Mouse (Mus musculus): Measurements from ENCODE around the gene Cdkn1a.

Cdkn1a gene

DNA sequence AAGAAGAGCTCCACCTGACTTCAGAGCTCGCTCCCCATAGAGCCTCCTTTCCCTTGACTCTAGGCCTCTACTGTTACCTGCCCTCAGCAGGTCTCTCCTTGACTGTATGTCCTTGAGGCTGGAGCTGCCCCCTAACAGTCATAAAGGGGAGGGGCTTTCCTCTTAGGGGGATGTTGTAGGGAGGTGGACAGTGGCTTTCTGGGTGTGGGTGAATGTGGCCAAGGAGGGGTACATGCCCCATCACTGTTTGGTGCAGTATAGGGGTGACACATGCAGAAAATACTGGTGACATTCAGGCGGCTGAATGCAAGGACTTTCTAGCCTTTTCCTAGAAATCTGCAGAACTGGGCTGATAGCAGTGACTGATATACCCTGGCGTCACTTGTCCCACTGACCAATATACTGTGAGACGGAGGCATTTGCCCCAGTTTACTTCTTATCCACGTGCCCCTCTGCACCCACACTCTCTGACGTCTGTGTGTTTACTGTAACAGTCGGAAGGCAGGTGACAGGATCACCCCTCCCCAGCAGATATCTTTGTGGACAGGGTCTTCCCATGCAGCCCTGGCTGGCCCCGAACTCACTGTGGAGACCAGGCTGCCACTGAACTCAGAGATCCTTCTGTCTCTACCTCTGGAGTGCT is 26.4 kb downstream of the Cdkn1a start:
- no peak for DNase-seq (ENCODE audit: low read depth)

DNA sequence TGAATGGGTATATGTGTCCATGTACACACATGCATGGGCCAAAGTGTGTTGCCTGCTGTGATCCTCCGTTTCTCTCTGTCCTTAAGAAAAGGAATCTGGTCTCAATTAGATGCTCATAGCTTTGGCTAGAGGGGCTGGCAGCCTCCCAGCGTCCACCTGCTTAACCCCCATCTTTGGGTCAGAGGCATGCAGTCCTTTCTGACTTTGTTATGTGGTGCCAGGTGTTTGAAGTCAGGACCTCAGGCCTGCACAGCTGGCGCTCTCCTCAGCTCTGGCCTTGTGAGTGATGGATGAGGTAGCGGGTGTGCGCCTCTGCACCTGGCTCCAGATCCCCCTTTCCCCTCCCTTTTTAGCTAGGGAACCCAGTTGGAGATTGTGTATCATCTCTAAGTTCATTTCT is 27.3 kb downstream of the Cdkn1a start:
- no peak for DNase-seq (ENCODE audit: low read depth)

DNA sequence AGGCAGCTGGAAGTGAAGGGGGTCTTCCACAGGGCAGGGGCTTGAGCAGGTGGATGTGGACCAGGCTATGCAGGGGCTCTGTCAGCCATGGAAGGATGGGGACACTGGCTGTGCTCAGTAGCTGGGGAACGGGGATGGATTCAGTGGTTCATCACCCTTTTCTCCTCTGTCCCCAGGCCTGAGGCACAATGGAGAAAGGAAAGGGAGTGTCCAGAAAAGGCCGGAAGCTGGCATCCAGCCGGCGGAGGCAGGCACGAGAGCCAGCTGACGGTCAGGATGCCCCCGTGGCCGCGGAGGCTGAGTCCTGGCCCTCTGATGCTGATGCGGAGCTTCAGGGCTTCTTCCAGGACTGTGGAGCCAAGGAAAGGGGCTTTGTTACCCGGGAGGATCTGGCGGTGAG is 29.9 kb downstream of the Cdkn1a start:
- DNase-seq (ENCODE audit: low read depth) = no peak

DNA sequence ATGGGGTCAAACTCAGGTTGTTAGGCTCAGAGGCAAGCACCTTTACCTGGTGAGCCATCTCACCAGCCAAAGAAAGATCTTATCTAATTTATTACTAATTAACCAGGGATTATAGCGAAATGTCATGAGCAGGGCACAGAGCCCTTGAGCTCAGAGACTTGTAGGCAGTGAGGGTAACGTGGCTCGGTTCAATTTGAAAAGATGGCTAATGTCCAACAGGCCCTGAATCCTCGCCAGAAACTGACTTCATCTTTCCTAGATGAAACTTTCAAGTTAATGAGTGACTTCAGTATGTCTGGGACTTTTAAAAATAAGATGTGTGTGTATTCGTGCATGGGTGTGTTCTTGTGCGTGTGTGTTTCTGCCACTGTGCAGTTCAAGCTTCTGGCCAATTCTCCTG is 32.0 kb downstream of the Cdkn1a start:
- DNase-seq (ENCODE audit: low read depth) = no peak

- no peak for DNase-seq (ENCODE audit: low read depth)
Observed at GRCm38 (mm10) chr17:29123578-29124174, 32.9 kb downstream of the Cdkn1a start.

DNA sequence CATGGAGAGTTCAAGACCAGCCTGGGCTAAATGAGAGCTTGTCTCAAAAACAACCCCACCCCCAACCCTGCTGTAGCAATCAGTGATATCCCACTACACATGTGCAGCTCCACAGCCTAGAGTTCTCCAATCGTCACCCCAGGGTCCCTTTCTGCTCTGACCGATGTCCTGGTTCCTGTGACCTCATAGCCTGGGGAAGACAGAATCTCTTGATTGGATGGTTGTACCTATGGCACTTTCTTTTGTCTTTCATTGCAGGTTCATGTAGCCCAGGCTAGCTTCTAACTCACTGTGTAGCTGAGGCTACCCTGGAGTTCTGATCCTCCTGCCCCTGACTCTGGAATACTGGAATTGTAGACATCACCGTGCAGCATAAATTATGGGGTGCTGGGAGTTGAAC is 35.8 kb downstream of the Cdkn1a start:
- DNase-seq (ENCODE audit: low read depth) = no peak

- DNase-seq (ENCODE audit: low read depth) = no peak
Observed at GRCm38 (mm10) chr17:29129341-29129740, 38.6 kb downstream of the Cdkn1a start.

- no peak for DNase-seq (ENCODE audit: low read depth)
Observed at GRCm38 (mm10) chr17:29135066-29135465, 44.3 kb downstream of the Cdkn1a start.

- DNase-seq (ENCODE audit: low read depth) = no peak
Observed at GRCm38 (mm10) chr17:29136236-29136635, 45.5 kb downstream of the Cdkn1a start.

DNA sequence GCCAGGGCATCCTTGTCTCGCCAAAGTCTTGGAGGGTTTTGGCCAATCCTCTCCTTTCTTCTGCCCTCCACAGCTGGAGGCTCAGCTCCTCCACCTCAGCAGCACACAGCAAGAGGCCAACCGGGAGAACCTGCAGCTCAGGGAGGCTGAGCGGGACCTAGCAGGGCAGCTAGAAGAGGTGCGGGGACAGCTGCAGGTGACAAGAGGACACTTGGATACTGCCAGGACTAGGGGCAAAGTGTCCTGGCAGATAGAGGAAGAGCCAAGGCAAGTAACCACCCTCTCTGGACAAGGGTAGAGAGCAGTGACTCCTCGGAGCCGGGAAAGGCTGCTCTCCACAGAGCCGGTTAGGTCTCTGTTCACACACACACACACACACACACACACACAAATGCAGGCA is 47.1 kb downstream of the Cdkn1a start:
- DNase-seq (ENCODE audit: low read depth) = no peak

- no peak for DNase-seq (ENCODE audit: low read depth)
Observed at GRCm38 (mm10) chr17:29141577-29141976, 50.8 kb downstream of the Cdkn1a start.

DNA sequence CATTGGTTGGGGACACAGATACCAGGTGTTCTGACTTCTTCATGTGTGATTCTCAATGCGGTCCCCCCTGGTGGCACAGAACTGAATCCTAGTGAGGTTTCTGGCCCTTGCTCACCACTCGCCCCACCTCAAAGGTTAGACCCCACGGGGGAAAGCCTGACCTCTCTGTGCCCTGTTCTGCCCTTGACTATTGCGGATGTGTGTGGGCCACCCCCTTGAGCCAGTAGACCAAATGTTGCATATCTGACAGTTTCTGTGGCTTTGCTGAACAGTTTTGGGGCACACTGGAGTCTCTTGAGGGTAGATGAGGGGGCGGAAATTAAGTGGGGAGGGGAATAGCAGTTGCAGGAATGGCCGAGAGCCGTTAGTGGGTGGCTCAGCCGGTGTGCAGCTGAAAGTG is 52.5 kb downstream of the Cdkn1a start:
- no peak for DNase-seq (ENCODE audit: low read depth)

- DNase-seq (ENCODE audit: low read depth) = no peak
Observed at GRCm38 (mm10) chr17:29145101-29145500, 54.3 kb downstream of the Cdkn1a start.

DNA sequence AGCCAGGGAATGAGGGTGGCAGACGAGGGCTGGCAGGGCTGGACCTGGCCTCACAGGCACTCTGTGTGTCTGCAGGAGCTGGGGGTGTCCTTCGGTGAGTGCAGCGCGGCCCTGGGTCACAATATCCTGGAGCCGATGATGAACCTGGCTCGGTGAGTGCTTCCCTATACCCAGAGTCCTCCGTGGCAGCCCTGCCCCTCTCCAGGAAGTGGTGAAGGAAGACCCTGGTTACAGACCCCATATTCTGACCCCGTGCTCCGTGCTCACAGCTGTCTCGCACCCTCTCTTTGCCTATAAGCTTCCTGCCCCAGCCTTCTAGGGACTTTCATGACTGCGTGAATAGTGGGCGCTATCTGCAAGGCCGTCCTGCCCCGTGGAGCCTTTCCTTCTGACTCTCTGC is 56.5 kb downstream of the Cdkn1a start:
- DNase-seq (ENCODE audit: low read depth) = no peak

- DNase-seq (ENCODE audit: low read depth) = no peak
Observed at GRCm38 (mm10) chr17:29147773-29148172, 57.0 kb downstream of the Cdkn1a start.

DNA sequence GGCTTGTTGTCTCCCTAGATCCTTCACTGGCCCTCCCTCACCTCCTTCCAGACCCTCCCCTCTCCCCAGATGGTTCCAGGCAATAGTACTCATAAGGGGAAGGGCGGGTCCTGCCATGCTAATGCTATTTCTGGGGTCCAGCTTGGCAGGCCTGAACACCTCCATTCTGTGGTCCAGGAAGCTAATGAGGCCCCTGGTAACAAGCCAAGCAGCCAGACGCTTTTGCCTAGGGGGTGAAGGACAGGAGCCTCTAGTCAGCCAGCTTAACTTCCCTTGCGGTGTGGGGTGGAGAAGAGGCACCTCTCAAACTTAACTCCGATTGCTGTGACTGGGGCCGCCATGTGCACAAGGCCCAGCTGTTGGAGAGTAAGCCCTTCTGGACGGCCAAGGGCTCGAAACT is 59.0 kb downstream of the Cdkn1a start:
- DNase-seq (ENCODE audit: low read depth) = no peak
